Mouse (Mus musculus) CH12.LX (cell line): ENCODE measurements around the gene Hcrt. TPM values are rescaled to one million over a fixed set of nuclear protein-coding genes. Genes with fewer than 3 reads are reported as not detected.

Experiments used
- DNase-seq: peaks from one replicate; pipeline ENCODE4 v3.0.0-alpha.2; 2013; ENCODE audit errors: extremely low read depth
- H3K27ac ChIP-seq: 2 replicates; pipeline ENCODE4 v1.5.1; 2012; ENCODE audit warnings: low read depth, mild to moderate bottlenecking, control low read depth, moderate library complexity; ENCODE audit not compliant: insufficient read depth
- H3K27me3 ChIP-seq: replicated peaks from 2 replicates; pipeline ENCODE3; 2012; ENCODE audit warnings: inconsistent platforms
- H3K36me3 ChIP-seq, 2 experiments: replicated peaks in 1 of 2; 2 replicates each; pipeline versions ENCODE3 to v1.6.1; 2012; ENCODE audit warnings: inconsistent platforms in 1 of 2, low read length in 1 of 2, mild to moderate bottlenecking in 1 of 2, mixed read lengths in 1 of 2, moderate library complexity in 1 of 2; ENCODE audit not compliant: control insufficient read depth in 1 of 2, insufficient read depth in 1 of 2
- H3K4me1 ChIP-seq, 2 experiments: 2 replicates each; pipeline ENCODE4 v1.6.1; 2012; ENCODE audit warnings: inconsistent platforms in 1 of 2, moderate library complexity in 1 of 2; ENCODE audit not compliant: insufficient read depth in 2 of 2, control insufficient read depth in 1 of 2
- H3K4me2 ChIP-seq: 2 replicates; pipeline ENCODE4 v1.6.1; 2012; ENCODE audit warnings: low read depth, mild to moderate bottlenecking, control low read depth; ENCODE audit not compliant: poor library complexity, insufficient read depth, severe bottlenecking
- H3K4me3 ChIP-seq, 3 experiments: fragments of 150-350 bp in 1 of 3; sonication (generic) in 1 of 3; replicated peaks in 1 of 3; 2 replicates each; pipeline versions ENCODE3 to v1.5.1; 2011 to 2012; ENCODE audit warnings: low read depth in 2 of 3, low read length in 2 of 3, mild to moderate bottlenecking in 2 of 3, moderate library complexity in 2 of 3, control low read depth in 1 of 3, improper control_type of control experiment in 1 of 3, inconsistent platforms in 1 of 3, mixed read lengths in 1 of 3; ENCODE audit not compliant: poor library complexity in 1 of 3
- H3K79me2 ChIP-seq: replicated peaks from 2 replicates; pipeline ENCODE4 v1.6.1; 2012; ENCODE audit warnings: mild to moderate bottlenecking, moderate library complexity; ENCODE audit not compliant: control insufficient read depth, poor library complexity, insufficient read depth, severe bottlenecking; ENCODE audit errors: extremely low read depth
- H3K9ac ChIP-seq: 2 replicates; pipeline ENCODE4 v1.6.1; 2012; ENCODE audit warnings: low read depth, mild to moderate bottlenecking, control low read depth, moderate library complexity; ENCODE audit not compliant: insufficient read depth
- H3K9me3 ChIP-seq: replicated peaks from 2 replicates; pipeline ENCODE3; 2012; ENCODE audit warnings: low read length, inconsistent platforms, mixed read lengths
- CHD2 ChIP-seq: IDR thresholded peaks from 2 replicates; pipeline ENCODE4 v1.6.1; 2011; ENCODE audit warnings: low read length, improper control_type of control experiment
- CTCF ChIP-seq, 2 experiments: IDR thresholded peaks in 1 of 2; conservative IDR thresholded peaks in 1 of 2; 2 replicates each; pipeline ENCODE4 v1.5.1; 2011 to 2012; ENCODE audit warnings: low read depth in 2 of 2, low read length in 2 of 2, improper control_type of control experiment in 1 of 2, inconsistent platforms in 1 of 2, mild to moderate bottlenecking in 1 of 2, moderate library complexity in 1 of 2
- ELF1 ChIP-seq: IDR thresholded peaks from 2 replicates; pipeline ENCODE4 v1.6.1; 2014; ENCODE audit warnings: low read depth, mild to moderate bottlenecking, inconsistent platforms, low read length, improper control_type of control experiment
- EP300 ChIP-seq: IDR thresholded peaks from 2 replicates; pipeline ENCODE4 v1.6.1; 2011; ENCODE audit warnings: low read length, improper control_type of control experiment
- ETS1 ChIP-seq: conservative IDR thresholded peaks from 2 replicates; pipeline ENCODE4 v1.6.1; 2012; ENCODE audit warnings: low read depth, mild to moderate bottlenecking, inconsistent platforms, low read length, improper control_type of control experiment, moderate library complexity
- GABPA ChIP-seq: IDR thresholded peaks from 2 replicates; pipeline ENCODE4 v1.6.1; 2012; ENCODE audit warnings: low read depth, low read length, improper control_type of control experiment, inconsistent platforms; ENCODE audit not compliant: insufficient replicate concordance
- HCFC1 ChIP-seq: IDR thresholded peaks from 2 replicates; pipeline ENCODE4 v1.6.1; 2012; ENCODE audit warnings: low read depth, mild to moderate bottlenecking, inconsistent platforms, low read length, improper control_type of control experiment
- JUN ChIP-seq: IDR thresholded peaks from 2 replicates; pipeline ENCODE4 v1.6.1; 2011; ENCODE audit warnings: low read depth, mild to moderate bottlenecking, low read length, improper control_type of control experiment, moderate library complexity; ENCODE audit not compliant: insufficient read depth
- JUND ChIP-seq: conservative IDR thresholded peaks from 2 replicates; pipeline ENCODE4 v1.6.1; 2011; ENCODE audit warnings: low read depth, low read length, improper control_type of control experiment
- KAT2A ChIP-seq: IDR thresholded peaks from 2 replicates; pipeline ENCODE4 v1.6.1; 2012; ENCODE audit warnings: low read length, improper control_type of control experiment, inconsistent platforms; ENCODE audit not compliant: insufficient replicate concordance
- MAZ ChIP-seq: IDR thresholded peaks from 2 replicates; pipeline ENCODE4 v1.6.1; 2012; ENCODE audit warnings: low read depth, mild to moderate bottlenecking, inconsistent platforms, low read length, improper control_type of control experiment, moderate library complexity
- MYC ChIP-seq: IDR thresholded peaks from 2 replicates; pipeline ENCODE4 v1.6.1; 2011; ENCODE audit warnings: low read depth, mild to moderate bottlenecking, improper control_type of control experiment, low read length
- NRF1 ChIP-seq: IDR thresholded peaks from 2 replicates; pipeline ENCODE4 v1.6.1; 2014; ENCODE audit warnings: low read depth, mild to moderate bottlenecking, inconsistent platforms, low read length, improper control_type of control experiment, moderate library complexity
- PAX5 ChIP-seq: IDR thresholded peaks from 2 replicates; pipeline ENCODE4 v1.6.1; 2012; ENCODE audit warnings: low read length, inconsistent platforms, mixed read lengths
- RCOR1 ChIP-seq: conservative IDR thresholded peaks from 2 replicates; pipeline ENCODE4 v1.6.1; 2012; ENCODE audit warnings: low read depth, mild to moderate bottlenecking, inconsistent platforms, low read length, improper control_type of control experiment
- SMC3 ChIP-seq: IDR thresholded peaks from 2 replicates; pipeline ENCODE4 v1.6.1; 2011; ENCODE audit warnings: low read depth, low read length, improper control_type of control experiment
- TCF12 ChIP-seq: IDR thresholded peaks from 2 replicates; pipeline ENCODE4 v1.6.1; 2014; ENCODE audit warnings: low read depth, mild to moderate bottlenecking, inconsistent platforms, low read length, improper control_type of control experiment
- USF2 ChIP-seq: conservative IDR thresholded peaks from 2 replicates; pipeline ENCODE4 v1.6.1; 2011; ENCODE audit warnings: low read depth, low read length, improper control_type of control experiment
- ZC3H11A ChIP-seq: IDR thresholded peaks from 2 replicates; pipeline ENCODE4 v1.6.1; 2012; ENCODE audit warnings: low read depth, mild to moderate bottlenecking, inconsistent platforms, low read length, improper control_type of control experiment
- dilution Hi-C: fragments of 300-500 bp; cut with MboI; formaldehyde crosslinking; loops from 2 replicates; pipeline ENCODE4 v1.14.3; 2020; ENCODE audit warnings: low sequenced_read_pairs; ENCODE audit not compliant: extremely low pct_unique_long_range_greater_than_20kb, extremely low pct_ligation_motif_present
- in situ Hi-C: fragments of 300-500 bp; cut with MboI; formaldehyde crosslinking; loops from 3 replicates; pipeline ENCODE4 v1.14.3; 2019; ENCODE audit warnings: low sequenced_read_pairs, low pct_ligation_motif_present, low pct_unique_long_range_greater_than_20kb, mixed read lengths
- polyA plus RNA-seq: library from polyadenylated mRNA; unstranded; fragments of >175 nt; gene quantifications from 2 replicates; pipeline ENCODE4 v1.2.1, GENCODE M21; 2012; ENCODE audit warnings: low read depth; ENCODE audit not compliant: insufficient read length
- total RNA-seq, 2 experiments: library from RNA; depleted of rRNA; stranded (reverse); fragments of 300-350 nt in 1 of 2; fragments of >200 nt in 1 of 2; gene quantifications; 2 replicates each; pipeline ENCODE4 v1.2.3; 2012 to 2014

Hcrt gene
- total RNA-seq (2012; rRNA removed) (not detected in 2 replicates), total RNA-seq (2014; rRNA removed) (not detected in 2 replicates), polyA plus RNA-seq (not detected in 2 replicates)

DNA sequence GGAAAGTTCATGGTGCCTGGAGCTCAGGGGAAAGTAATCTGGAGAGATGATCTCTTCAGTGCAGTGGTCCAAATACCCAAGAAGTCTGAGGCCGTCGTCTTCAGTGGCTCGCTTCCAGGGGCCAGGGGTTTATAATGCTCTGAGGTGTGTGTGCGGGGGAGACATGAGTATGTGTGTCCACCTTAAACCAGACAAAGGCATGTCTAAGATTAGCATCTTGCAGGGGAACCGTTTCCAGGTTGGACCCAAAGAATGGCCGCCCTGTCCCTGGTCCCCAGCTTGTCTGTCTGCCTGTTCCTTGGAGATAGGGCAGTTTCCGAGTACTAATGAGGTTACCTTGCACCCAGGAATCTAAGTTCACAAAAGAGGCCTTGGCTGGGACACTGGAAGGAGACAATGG is at the start of gene Hcrt:
Hcrt (minus strand) TSS at position 101 of the 400 bp plus-strand sequence.
- H3K36me3 ChIP-seq, result peaks cover 5 to 14% of the 10 kb centered on the region in 2 experiments
- H3K4me1 ChIP-seq, result peaks cover 18 to 40% of the 10 kb centered on the region in 2 experiments
- no peak for TF ChIP-seq USF2
- TF ChIP-seq JUND, result no peak
- TF ChIP-seq, all 38 proteins: peak for 0
- Histone ChIP-seq H3K27me3 (peaks cover 12% of the 10 kb centered on the region), H3K9ac (peak within 1 kb of the TSS; percentile 11; the same call in 1 of the 2 replicates), H3K27ac (no peak within 1 kb of the TSS), H3K9me3 (no peaks in the 10 kb centered on the region), H3K4me3 (peak within 1 kb of the TSS; percentile 50 to 70 (median 51)), H3K4me2 (peak within 1 kb of the TSS; percentile 29; the same call in 1 of the 2 replicates), H3K79me2 (no peaks in the 10 kb centered on the region)
- in situ Hi-C loops (loop anchor here (10.0 kb wide), 1 partner anchor 192 kb away; no protein-coding TSS in a partner anchor), dilution Hi-C loops (no loop called here)
- DNase-seq, result no peak

DNA sequence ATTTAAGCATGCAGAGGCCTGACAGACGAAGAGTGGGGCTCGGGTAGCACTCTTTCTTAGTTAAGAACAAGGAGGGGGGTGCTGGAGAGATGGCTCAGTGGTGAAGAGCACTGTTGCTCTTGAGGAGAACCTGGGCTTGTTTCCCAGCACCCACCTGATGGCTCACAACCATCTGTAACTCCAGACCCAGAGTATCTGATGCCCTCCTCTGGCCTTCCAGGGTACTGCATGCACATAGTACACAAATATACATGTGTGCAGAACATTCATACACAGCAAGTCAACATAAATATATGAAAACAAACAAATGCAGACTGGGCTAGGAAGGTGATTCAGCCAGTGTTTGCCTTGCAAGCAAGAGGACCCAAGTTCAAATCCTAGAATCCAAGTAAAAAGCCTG is 48.4 kb upstream of the Hcrt start:
- DNase-seq, result no peak
- Histone ChIP-seq H3K36me3 (peaks cover 3 to 19% of the 10 kb centered on the region in 2 experiments), H3K79me2 (no peaks in the 10 kb centered on the region), H3K4me2 (no peak overlapping the region), H3K27me3 (no peaks in the 10 kb centered on the region), H3K4me3 (no peak overlapping the region), H3K27ac (no peak overlapping the region), H3K9me3 (peaks cover 10% of the 10 kb centered on the region), H3K4me1 (peaks cover 0 to 4% of the 10 kb centered on the region in 2 experiments; a peak in 1 of 4 replicates), H3K9ac (no peak overlapping the region)
- TF ChIP-seq CHD2 (no peak), TCF12 (no peak), RCOR1 (no peak), ETS1 (no peak), PAX5 (no peak), ELF1 (no peak), EP300 (no peak), NRF1 (no peak), HCFC1 (no peak), MYC (no peak), CTCF (conservative IDR thresholded peaks at IDR 0.05 in 1 of 2, IDR thresholded peaks at IDR 0.05 in 1 of 2; ENCODE audit: low read depth in 2 of 2, low read length in 2 of 2) (peak; percentile 34 to 45; a peak in 3 of 4 replicates), MAZ (no peak), SMC3 (peak; percentile 2; the same call in 1 of the 2 replicates), KAT2A (no peak), GABPA (no peak), JUN (no peak), ZC3H11A (no peak)
- in situ Hi-C loops (no loop called here), dilution Hi-C loops (no loop called here)
